Mouse (Mus musculus): ENCODE data around the gene Flrt2. TPM values are rescaled to one million over a fixed set of nuclear protein-coding genes. Genes with fewer than 3 reads are reported as not detected.

The Flrt2 gene
- total RNA-seq, 2 experiments from 2014 or later = 59.6 to 78.3 TPM

DNA sequence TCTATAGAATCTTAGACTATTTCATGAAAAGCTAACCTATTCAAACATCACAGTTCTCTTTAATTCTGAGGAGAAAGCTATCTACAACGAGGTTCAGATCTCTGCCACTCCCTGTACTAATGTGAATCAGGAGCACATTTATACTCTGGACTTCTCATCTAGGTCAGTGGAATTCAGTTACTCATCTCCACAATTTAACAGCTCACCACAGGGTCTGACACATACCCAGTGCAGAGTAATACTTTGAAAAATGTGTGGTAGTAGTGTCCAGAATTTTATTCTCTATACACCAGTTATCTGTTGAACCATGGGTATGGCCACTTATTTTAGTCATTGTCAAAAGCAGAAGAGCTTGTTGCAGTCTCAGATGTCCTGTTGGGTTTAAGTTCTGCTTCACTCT is 98.1 kb downstream of the Flrt2 start:
- intact Hi-C loops (cut with DNase I) = no loop called here
- no peak overlapping the region for H3K4me3 ChIP-seq
- no peak overlapping the region for H3K27ac ChIP-seq
- DNase-seq (ENCODE audit: extremely low spot score in 1 of 2, low spot score in 2 of 2) = no peak
- TF ChIP-seq CTCF (IDR thresholded peaks at IDR 0.05) = no peak

GRCm38 (mm10) chr12:95816660-95817059 is 124.6 kb downstream of the Flrt2 start:
- Histone ChIP-seq H3K27ac (no peak overlapping the region), H3K4me3 (no peak overlapping the region)
- TF ChIP-seq CTCF (IDR thresholded peaks at IDR 0.05) = peak; percentile 17
- DNase-seq (ENCODE audit: extremely low spot score in 1 of 2, low spot score in 2 of 2) = no peak
- intact Hi-C loops (cut with DNase I) = no loop called here
